Mouse (Mus musculus): ENCODE data around the gene Gm20388.

GRCm38 (mm10) chr8:122945775-122946174 lies 3035.1 kb downstream of the Gm20388 start:
- TF ChIP-seq POLR2A (IDR thresholded peaks at IDR 0.05; ENCODE audit: borderline replicate concordance, control insufficient read depth, low read depth, low read length) (no peak), CTCF (IDR thresholded peaks at IDR 0.05; ENCODE audit: control insufficient read depth, insufficient read depth, low read length) (no peak)

All from bone marrow, adult 2 months (tissue).